Mouse (Mus musculus) layer of hippocampus, adult 18-20 months (tissue): ENCODE data around the gene Slc25a25. TPM values are rescaled to one million over a fixed set of nuclear protein-coding genes. Genes with fewer than 3 reads are reported as not detected.

Experiments used
- total RNA-seq, 2 experiments: library from RNA; stranded (reverse); gene quantifications; 2 replicates each; pipeline ENCODE4 v1.2.3; 2021

The Slc25a25 gene
- total RNA-seq, 2 experiments from 2014 or later, result 57.2 to 59.5 TPM

Other genes with a start within 250 kb of the Slc25a25 start
- 10 to 100 TPM; 23.3 to 24.4 TPM for gene Pomt1, start 214.9 kb downstream of the Slc25a25 start, total RNA-seq
- gene Uck1, start 191.3 kb downstream of the Slc25a25 start, total RNA-seq, result 10 to 100 TPM; 52.3 to 58.5 TPM
- gene Golga2, start 164.1 kb downstream of the Slc25a25 start, total RNA-seq, result 10 to 100 TPM; 85.1 to 92.5 TPM
- 100 to 1,000 TPM; 202 to 208 TPM for gene Swi5, start 163.4 kb downstream of the Slc25a25 start, total RNA-seq
- gene Ciz1, start 99.1 kb downstream of the Slc25a25 start, total RNA-seq, result 10 to 100 TPM; 69.3 to 77.0 TPM
- 1,000 to 10,000 TPM; 1,288 to 1,307 TPM for gene Dnm1, start 98.1 kb downstream of the Slc25a25 start, total RNA-seq
- 100 to 1,000 TPM; 153 to 155 TPM for gene 1110008P14Rik, start 69.5 kb downstream of the Slc25a25 start, total RNA-seq
- under 1 TPM in 1 of 2 experiments, not detected in 1; 0.51 TPM for gene Lcn2, start 63.2 kb downstream of the Slc25a25 start, total RNA-seq
- gene Ptges2, start 55.5 kb downstream of the Slc25a25 start, total RNA-seq, result 10 to 100 TPM; 35.1 to 41.4 TPM
- gene Naif1, start 988 bp downstream of the Slc25a25 start, total RNA-seq, result 1 to 10 TPM; 4.6 to 4.8 TPM
- gene Fam102a, start 83.9 kb upstream of the Slc25a25 start, total RNA-seq, result 10 to 100 TPM; 76.0 to 77.2 TPM
- gene Dpm2, start 119.4 kb upstream of the Slc25a25 start, total RNA-seq, result 10 to 100 TPM; 78.9 to 81.8 TPM
- 1 to 10 TPM; 3.3 to 3.5 TPM for gene Pip5kl1, start 123.4 kb upstream of the Slc25a25 start, total RNA-seq
- under 1 TPM; 0.20 to 0.43 TPM for gene 9430097D07Rik, start 124.2 kb upstream of the Slc25a25 start, total RNA-seq
- 10 to 100 TPM; 40.4 to 44.8 TPM for gene St6galnac4, start 135.7 kb upstream of the Slc25a25 start, total RNA-seq
- gene St6galnac6, start 148.3 kb upstream of the Slc25a25 start, total RNA-seq, result 100 to 1,000 TPM; 134 to 142 TPM
- gene Ak1, start 170.3 kb upstream of the Slc25a25 start, total RNA-seq, result 100 to 1,000 TPM; 128 to 131 TPM
- 10 to 100 TPM; 14.9 to 16.7 TPM for gene Eng, start 195.2 kb upstream of the Slc25a25 start, total RNA-seq